ENCODE assay signal across 9 mouse cellular contexts in genomic region chr13:44086801-44087200, GRCm38 (mm10).
DNase-seq lines count a peak whose midpoint lies in the region; TF ChIP-seq lines count a peak whose summit lies in the region.
"Had no signal": no experiment of that assay in that cellular context is flagged by ENCODE, and none has a peak within 500 bp of the region (broad histone marks: within the 10 kb centered on the region; RNA-seq: fewer than 3 reads in every experiment).

No protein-coding gene starts in this region.

- peak; percentile 22 to 26 for DNase-seq in cerebellum, postnatal 36 days
- DNase-seq in cerebellum, adult 11-12 months = no peak
- DNase-seq in left cerebral cortex, adult 18-20 months (ENCODE audit: low spot score in 2 of 2) = peak; percentile 45 to 52
- DNase-seq in left cerebral cortex, adult 11 months (ENCODE audit: low spot score) = no peak
- DNase-seq in brain, embryonic 14.5 days (ENCODE audit: low read depth) = peak; percentile 70
- peak; percentile 27 for DNase-seq in retina, embryonic 14.5 days (ENCODE audit: low spot score)
- DNase-seq in gastrocnemius, postnatal 4 days (ENCODE audit: low spot score in 2 of 2) = no peak
- DNase-seq in adrenal gland, adult (ENCODE audit: inconsistent age in 2 of 2, low spot score in 1 of 2) = no peak
- DNase-seq: adrenal gland, postnatal 25 days had no signal

- no peak for TF ChIP-seq POLR2A in brain, embryonic 14.5 days (IDR thresholded peaks at IDR 0.05; ENCODE audit: borderline replicate concordance, extremely low read depth, insufficient read depth, insufficient read length, poor library complexity, severe bottlenecking)

- TF ChIP-seq CTCF in brain, embryonic 14.5 days (IDR thresholded peaks at IDR 0.05; ENCODE audit: borderline replicate concordance, extremely low read depth, insufficient read depth, insufficient read length) = no peak

Comparison
In these comparisons a context has a peak if more than half of its experiments do, and no peak if none do; other contexts are left out.
1. DNase-seq: peak in cerebellum, postnatal 36 days (2 of 2), left cerebral cortex, adult 18-20 months (2 of 2), brain, embryonic 14.5 days (single experiment) and retina, embryonic 14.5 days (single experiment); none in cerebellum, adult 11-12 months (single experiment), left cerebral cortex, adult 11 months (single experiment), gastrocnemius, postnatal 4 days (0 of 2) and adrenal gland, adult (0 of 2).